Comparison of ENCODE assay signal across 8 mouse cellular contexts in genomic region chr17:29081618-29082381, GRCm38 (mm10). TPM values are rescaled to one million over a fixed set of nuclear protein-coding genes. Genes with fewer than 3 reads are reported as not detected.
DNase-seq lines count a peak whose midpoint lies in the region; ATAC-seq lines count a peak whose summit lies in the region.
"Had no signal": no experiment of that assay in that cellular context is flagged by ENCODE, and none has a peak within 500 bp of the region (broad histone marks: within the 10 kb centered on the region; RNA-seq: fewer than 3 reads in every experiment).

No protein-coding gene starts in this region.

- H3K4me3 ChIP-seq in midbrain, embryonic 13.5 days (replicated peaks): peak overlapping the region; percentile 4; the same call in 1 of the 2 replicates

- 0 out of 2 replicates have a peak overlapping the region, but pooled peaks have one; percentile 26 for H3K27ac ChIP-seq in midbrain, embryonic 13.5 days

- ATAC-seq in common myeloid progenitor, adult 5-6 weeks (replicated peaks; ENCODE audit: low read depth, poor library complexity, severe bottlenecking): peak; percentile 67
- peak; percentile 88 for ATAC-seq in inflammation-experienced regulatory T-cells, adult 6 months
- ATAC-seq in midbrain, embryonic 13.5 days: no peak

- peak; percentile 24 to 38 for DNase-seq in spleen, postnatal 36 days (ENCODE audit: low spot score in 2 of 2)
- no peak for DNase-seq in spleen, adult 18-20 months
- DNase-seq in thymus, postnatal 14 days: peak; percentile 76
- DNase-seq in kidney, postnatal 36 days: no peak

- peak overlapping the region; percentile 15; the same call in 1 of the 2 replicates for H3K9ac ChIP-seq in midbrain, embryonic 13.5 days (replicated peaks)

- H3K9me3 ChIP-seq in midbrain, embryonic 13.5 days: no peaks in the 10 kb centered on the region

- H3K27me3 ChIP-seq in midbrain, embryonic 13.5 days: peaks cover 34% of the 10 kb centered on the region

- no peaks in the 10 kb centered on the region for H3K36me3 ChIP-seq in midbrain, embryonic 13.5 days

- 4% methylated on average over 21 of the region's 21 CpGs for WGBS in midbrain, embryonic 13.5 days

- peaks cover 31% of the 10 kb centered on the region for H3K4me1 ChIP-seq in midbrain, embryonic 13.5 days (replicated peaks)

- peak overlapping the region; percentile 29 for H3K4me2 ChIP-seq in midbrain, embryonic 13.5 days (replicated peaks)

RNA-seq across cellular contexts. Expression of gene Cdkn1a, which starts 9.0 kb away (rescaled TPM):
- total RNA-seq in common myeloid progenitor, adult 5-6 weeks (2017): 3.7 and 7.9 TPM in 2 replicates
- 10 to 100 TPM in 1 of 3 experiments, 1 to 10 TPM in 2; 1.7 to 57.4 (median 2.5) TPM for polyA plus RNA-seq in inflammation-experienced regulatory T-cells, adult 6 months (2017; shearing (Covaris generic))
- polyA plus RNA-seq in midbrain, embryonic 13.5 days (2015; fragmentation: Nextera tagmentation; extraction: Ambion mirVana): 47.1 and 47.4 TPM in 2 replicates

RNA-seq across cellular contexts. Expression of gene Rab44, which starts 32.1 kb away (rescaled TPM):
- total RNA-seq in common myeloid progenitor, adult 5-6 weeks (2017): 147 and 213 TPM in 2 replicates
- not detected for polyA plus RNA-seq in inflammation-experienced regulatory T-cells, adult 6 months (2017; shearing (Covaris generic))
- polyA plus RNA-seq in midbrain, embryonic 13.5 days (2015; fragmentation: Nextera tagmentation; extraction: Ambion mirVana): not detected in 2 replicates
- total RNA-seq: layer of hippocampus, adult 18-20 months had no signal

RNA-seq across cellular contexts. Expression of gene Srsf3, which starts 49.4 kb away (rescaled TPM):
- 954 and 1,077 TPM in 2 replicates for total RNA-seq in common myeloid progenitor, adult 5-6 weeks (2017)
- 100 to 1,000 TPM; 296 to 519 (median 387) TPM for polyA plus RNA-seq in inflammation-experienced regulatory T-cells, adult 6 months (2017; shearing (Covaris generic))
- 590 and 618 TPM in 2 replicates for polyA plus RNA-seq in midbrain, embryonic 13.5 days (2015; fragmentation: Nextera tagmentation; extraction: Ambion mirVana)

Comparison
In these comparisons a context has a peak if more than half of its experiments do, and no peak if none do; other contexts are left out.
1. DNase-seq: peak in spleen, postnatal 36 days (2 of 2) and thymus, postnatal 14 days (single experiment); none in spleen, adult 18-20 months (0 of 2) and kidney, postnatal 36 days (0 of 2).